Mouse (Mus musculus): ENCODE measurements around the gene Gm8300. TPM values are rescaled to one million over a fixed set of nuclear protein-coding genes. Genes with fewer than 3 reads are reported as not detected.
A peak's percentile ranks its signal among the peaks of the same experiment; 100 is the strongest.
"Not testable (repeated sequence)": the region's sequence is repeated elsewhere in the genome, so short reads cannot be mapped to it uniquely, and the experiment has no call there.

The Gm8300 gene
- not detected in 2 replicates for polyA plus RNA-seq (2015; fragmentation: Nextera tagmentation; extraction: Ambion mirVana)

GRCm38 (mm10) chr12:87514016-87514415 lies at the start of gene Gm8300:
Gene Gm8300 (plus strand): TSS chr12:87514316.
- DNase-seq (ENCODE audit: low spot score) = not testable (repeated sequence)

GRCm38 (mm10) chr12:87464678-87465297 lies 49.3 kb upstream of the Gm8300 start:
- DNase-seq (ENCODE audit: low spot score) = no peak

- no peak for DNase-seq (ENCODE audit: low spot score)
Observed at GRCm38 (mm10) chr12:87470263-87471136, 43.6 kb upstream of the Gm8300 start.

GRCm38 (mm10) chr12:87471421-87471963 lies 42.6 kb upstream of the Gm8300 start:
- DNase-seq (ENCODE audit: low spot score) = peak; percentile 15

GRCm38 (mm10) chr12:87471964-87472786 lies 41.9 kb upstream of the Gm8300 start, which contains the start of gene Snw1:
Gene Snw1 (minus strand): TSS chr12:87472274.
- DNase-seq (ENCODE audit: low spot score) = peak; percentile 97

- no peak for DNase-seq (ENCODE audit: low spot score)
Observed at GRCm38 (mm10) chr12:87474756-87475155, 39.4 kb upstream of the Gm8300 start.

GRCm38 (mm10) chr12:87482482-87482881 lies 31.6 kb upstream of the Gm8300 start:
- not testable (repeated sequence) for DNase-seq (ENCODE audit: low spot score)

- DNase-seq (ENCODE audit: low spot score) = not testable (repeated sequence)
Observed at GRCm38 (mm10) chr12:87488683-87489082, 25.4 kb upstream of the Gm8300 start.

GRCm38 (mm10) chr12:87494421-87494820 lies 19.7 kb upstream of the Gm8300 start, which contains the start of gene Gm5788:
Gene Gm5788 (plus strand): TSS chr12:87494721.
- DNase-seq (ENCODE audit: low spot score) = not testable (repeated sequence)

GRCm38 (mm10) chr12:87519616-87520015 lies 5.5 kb downstream of the Gm8300 start:
- not testable (repeated sequence) for DNase-seq (ENCODE audit: low spot score)

- DNase-seq (ENCODE audit: low spot score) = no peak
Observed at GRCm38 (mm10) chr12:87543927-87544326, 29.8 kb downstream of the Gm8300 start.

GRCm38 (mm10) chr12:87550628-87551027 lies 36.5 kb downstream of the Gm8300 start:
- not testable (repeated sequence) for DNase-seq (ENCODE audit: low spot score)

Other genes with a start within 250 kb of the Gm8300 start
- gene Vipas39, start 248.1 kb upstream of the Gm8300 start, polyA plus RNA-seq (2015; fragmentation: Nextera tagmentation; extraction: Ambion mirVana) = 30.5 and 33.2 TPM in 2 replicates
- gene Ahsa1, start 247.8 kb upstream of the Gm8300 start, polyA plus RNA-seq (2015; fragmentation: Nextera tagmentation; extraction: Ambion mirVana) = 193 and 211 TPM in 2 replicates
- 0.06 and 0.07 TPM in 2 replicates for gene Ism2, start 214.6 kb upstream of the Gm8300 start, polyA plus RNA-seq (2015; fragmentation: Nextera tagmentation; extraction: Ambion mirVana)
- 76.9 and 83.3 TPM in 2 replicates for gene Sptlc2, start 126.0 kb upstream of the Gm8300 start, polyA plus RNA-seq (2015; fragmentation: Nextera tagmentation; extraction: Ambion mirVana)
- gene Slirp, start 70.4 kb upstream of the Gm8300 start, polyA plus RNA-seq (2015; fragmentation: Nextera tagmentation; extraction: Ambion mirVana) = 278 and 300 TPM in 2 replicates
- 29.8 and 46.3 TPM in 2 replicates for gene Alkbh1, start 70.3 kb upstream of the Gm8300 start, polyA plus RNA-seq (2015; fragmentation: Nextera tagmentation; extraction: Ambion mirVana)
- gene Snw1, start 42.0 kb upstream of the Gm8300 start, polyA plus RNA-seq (2015; fragmentation: Nextera tagmentation; extraction: Ambion mirVana) = 157 and 161 TPM in 2 replicates
- gene Gm5788, start 19.6 kb upstream of the Gm8300 start, polyA plus RNA-seq (2015; fragmentation: Nextera tagmentation; extraction: Ambion mirVana) = not detected in 2 replicates
- gene Oog1, start 88.4 kb downstream of the Gm8300 start, polyA plus RNA-seq (2015; fragmentation: Nextera tagmentation; extraction: Ambion mirVana) = not detected in 2 replicates
- gene Gm4027, start 104.6 kb downstream of the Gm8300 start, polyA plus RNA-seq (2015; fragmentation: Nextera tagmentation; extraction: Ambion mirVana) = not detected in 2 replicates
- gene Gm16381, start 130.3 kb downstream of the Gm8300 start, polyA plus RNA-seq (2015; fragmentation: Nextera tagmentation; extraction: Ambion mirVana) = not detected in 2 replicates

All from thymus, postnatal 0 days (tissue).